Mouse (Mus musculus) thymus, postnatal 0 days (tissue): ENCODE data around the gene Tpo. TPM values are rescaled to one million over a fixed set of nuclear protein-coding genes. Genes with fewer than 3 reads are reported as not detected.

Experiments
- DNase-seq: peaks from one replicate; pipeline ENCODE4 v3.0.0-alpha.2; 2015; ENCODE audit warnings: low spot score
- polyA plus RNA-seq: library from polyadenylated mRNA; unstranded; fragments of >200 nt; fragmentation: Nextera tagmentation; extraction: Ambion mirVana; gene quantifications from 2 replicates; pipeline ENCODE4 v1.2.1, GENCODE M21; 2015

Gene Tpo
- polyA plus RNA-seq, 1 experiment from 2014 or later = not detected

DNA sequence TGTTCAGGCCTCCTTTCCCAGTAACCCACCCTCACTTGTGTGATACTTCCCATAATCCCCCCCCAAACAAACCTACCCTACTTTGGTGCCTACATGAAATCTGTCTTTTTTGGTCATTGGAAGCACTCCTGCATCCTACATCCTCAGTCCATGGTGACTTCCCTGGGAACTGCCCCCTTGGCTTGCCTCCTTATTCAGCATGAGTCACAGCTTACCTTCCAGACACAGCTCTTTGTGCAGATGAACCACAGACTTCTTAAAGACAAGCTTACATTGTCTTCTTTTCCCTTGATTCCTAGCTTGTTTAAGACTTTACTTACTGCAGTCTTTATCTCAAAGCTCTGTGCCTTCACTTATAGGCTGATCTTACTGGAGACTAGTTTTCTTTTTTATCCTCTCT lies 112.0 kb downstream of the Tpo start:
- DNase-seq = no peak

DNA sequence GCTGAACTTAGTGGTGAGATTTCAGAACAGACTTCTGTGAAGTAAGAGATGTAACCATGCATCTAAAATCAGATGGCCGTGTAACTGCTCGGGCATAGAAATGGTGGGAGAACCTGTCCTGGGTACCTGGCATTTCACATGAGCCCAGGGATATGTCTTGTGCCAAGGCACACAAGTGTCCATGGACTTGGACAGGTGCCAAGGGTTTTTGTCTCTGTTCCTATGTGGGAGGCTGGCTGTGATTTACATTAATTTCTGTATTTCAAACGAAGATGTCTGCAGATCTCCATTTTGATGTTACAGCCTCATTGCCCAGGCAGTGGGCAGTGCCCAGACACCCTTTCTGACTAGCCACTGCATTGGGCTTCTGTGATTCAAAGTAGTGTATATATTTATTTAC lies 115.3 kb downstream of the Tpo start:
- DNase-seq = no peak

DNA sequence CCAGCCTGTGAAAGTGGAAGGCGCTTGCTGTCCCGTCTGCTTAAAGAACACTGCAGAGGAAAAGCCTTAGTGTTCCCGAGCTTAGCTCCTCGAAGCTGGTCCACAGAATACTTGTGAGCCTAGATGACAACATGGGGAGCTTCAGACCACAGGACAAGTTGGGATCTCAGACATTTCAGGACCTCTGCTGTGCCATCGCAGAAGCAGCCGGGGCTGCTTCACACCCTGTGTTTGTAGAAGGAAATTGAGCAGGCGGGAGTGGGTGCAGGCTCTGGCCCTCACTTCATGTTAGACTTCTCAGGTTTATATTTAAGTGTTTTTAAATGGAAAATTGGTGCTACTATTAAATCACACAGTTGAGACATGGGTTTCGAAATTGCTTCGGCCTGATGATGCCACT lies 116.9 kb downstream of the Tpo start:
- no peak for DNase-seq

DNA sequence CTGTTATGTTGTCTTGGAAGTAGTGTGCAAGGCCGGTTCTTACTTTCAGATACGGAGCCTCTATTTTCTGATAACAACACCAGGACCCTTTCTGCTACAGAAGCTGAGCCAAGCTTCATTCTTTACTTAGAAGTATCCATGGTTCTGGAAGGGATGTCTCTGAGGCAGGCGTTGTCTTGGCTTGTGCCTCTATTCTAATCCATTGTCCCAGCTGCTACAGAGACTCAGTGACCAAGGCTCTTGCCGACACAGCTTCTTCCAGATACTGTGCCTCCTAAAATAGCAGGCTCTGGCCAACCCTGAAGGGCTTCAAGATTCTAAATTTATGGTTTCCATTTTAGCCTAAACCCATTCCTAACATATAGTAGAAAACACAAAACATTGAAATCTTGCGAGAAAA lies 123.7 kb downstream of the Tpo start:
- DNase-seq = no peak

DNA sequence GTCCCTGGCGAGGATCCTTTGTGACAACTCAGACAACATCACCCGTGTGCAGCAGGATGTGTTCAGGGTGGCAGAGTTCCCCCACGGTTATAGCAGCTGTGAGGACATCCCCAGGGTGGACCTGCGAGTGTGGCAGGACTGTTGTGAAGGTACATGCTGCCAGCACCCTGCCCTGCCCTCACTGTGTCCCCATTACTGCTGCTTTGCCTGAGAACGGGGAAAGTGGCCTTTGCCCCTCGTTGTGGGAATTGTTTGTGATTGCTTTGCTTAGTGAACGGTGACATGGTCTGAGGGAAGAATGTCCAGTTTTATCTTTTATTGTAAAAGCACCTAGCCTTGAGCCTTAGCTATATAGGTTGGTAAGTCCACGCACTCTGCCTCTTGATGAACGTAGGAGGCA lies 125.8 kb downstream of the Tpo start:
- DNase-seq = no peak

Other genes starting within 250 kb of the Tpo start
- gene Pxdn, start 195.0 kb downstream of the Tpo start, polyA plus RNA-seq = 6.8 and 6.9 TPM in 2 replicates
- 0.53 TPM in 1 of 2 replicates, not detected in the other for gene Sntg2, start 240.8 kb upstream of the Tpo start, polyA plus RNA-seq